Mouse (Mus musculus): ENCODE measurements around the gene Synj2.

Gene Synj2

GRCm38 (mm10) chr17:6062793-6063192 lies 121.7 kb downstream of the Synj2 start:
- no peak for DNase-seq

GRCm38 (mm10) chr17:6063532-6063931 lies 122.5 kb downstream of the Synj2 start:
- DNase-seq: no peak

GRCm38 (mm10) chr17:6066021-6066420 lies 124.9 kb downstream of the Synj2 start:
- no peak for DNase-seq

- no peak for DNase-seq
These were observed 126.5 kb downstream of the Synj2 start for GRCm38 (mm10) chr17:6067613-6068012.

GRCm38 (mm10) chr17:6069866-6070265 lies 128.8 kb downstream of the Synj2 start:
- DNase-seq: no peak

GRCm38 (mm10) chr17:6073405-6073804 lies 132.3 kb downstream of the Synj2 start:
- no peak for DNase-seq

- DNase-seq: peak; percentile 98
These were observed 138.4 kb downstream of the Synj2 start, which contains the start of the genes Serac1 and Gtf2h5 for GRCm38 (mm10) chr17:6079287-6080122. Gene Serac1 (minus strand): TSS chr17:6079741. Gene Gtf2h5 (plus strand): TSS chr17:6079786.

GRCm38 (mm10) chr17:6083323-6083890 lies 142.3 kb downstream of the Synj2 start:
- DNase-seq: no peak

- no peak for DNase-seq
These were observed 150.5 kb downstream of the Synj2 start for GRCm38 (mm10) chr17:6091604-6092003.

All from embryo, embryonic 11 days (tissue).